Mouse (Mus musculus) forebrain, embryonic 16.5 days (tissue): ENCODE measurements around the gene Rrp36. TPM values are rescaled to one million over a fixed set of nuclear protein-coding genes. Genes with fewer than 3 reads are reported as not detected.

Source experiments
- polyA plus RNA-seq: library from polyadenylated mRNA; unstranded; fragments of >200 nt; fragmentation: Nextera tagmentation; extraction: Ambion mirVana; gene quantifications from 2 replicates; pipeline ENCODE4 v1.2.1, GENCODE M21; 2015

The Rrp36 gene
- polyA plus RNA-seq, 1 experiment from 2014 or later, result 51.1 TPM

Other genes with a start within 250 kb of the Rrp36 start
- 2.1 and 2.2 TPM in 2 replicates for gene Crip3, start 245.4 kb downstream of the Rrp36 start, polyA plus RNA-seq
- gene Slc22a7, start 235.9 kb downstream of the Rrp36 start, polyA plus RNA-seq, result not detected in 2 replicates
- 5.1 and 5.6 TPM in 2 replicates for gene Ttbk1, start 186.7 kb downstream of the Rrp36 start, polyA plus RNA-seq
- gene Dnph1, start 177.6 kb downstream of the Rrp36 start, polyA plus RNA-seq, result 26.0 and 26.6 TPM in 2 replicates
- 17.3 and 19.8 TPM in 2 replicates for gene Cul9, start 128.0 kb downstream of the Rrp36 start, polyA plus RNA-seq
- 3.4 and 3.6 TPM in 2 replicates for gene Srf, start 118.2 kb downstream of the Rrp36 start, polyA plus RNA-seq
- gene Ptk7, start 44.8 kb downstream of the Rrp36 start, polyA plus RNA-seq, result 33.9 and 36.5 TPM in 2 replicates
- gene Klc4, start 28.3 kb downstream of the Rrp36 start, polyA plus RNA-seq, result 42.8 and 43.9 TPM in 2 replicates
- gene Mrpl2, start 28.1 kb downstream of the Rrp36 start, polyA plus RNA-seq, result 66.1 and 74.9 TPM in 2 replicates
- 38.8 and 42.8 TPM in 2 replicates for gene Cul7, start 24.0 kb downstream of the Rrp36 start, polyA plus RNA-seq
- 208 and 240 TPM in 2 replicates for gene Mea1, start 4.4 kb upstream of the Rrp36 start, polyA plus RNA-seq
- gene Klhdc3, start 6.6 kb upstream of the Rrp36 start, polyA plus RNA-seq, result 191 and 194 TPM in 2 replicates
- gene Ppp2r5d, start 30.8 kb upstream of the Rrp36 start, polyA plus RNA-seq, result 87.5 and 96.6 TPM in 2 replicates
- gene Pex6, start 37.1 kb upstream of the Rrp36 start, polyA plus RNA-seq, result 22.7 and 24.6 TPM in 2 replicates
- 0.93 and 1.1 TPM in 2 replicates for gene Gnmt, start 54.8 kb upstream of the Rrp36 start, polyA plus RNA-seq
- gene Cnpy3, start 77.9 kb upstream of the Rrp36 start, polyA plus RNA-seq, result 61.9 and 64.5 TPM in 2 replicates
- 0.39 TPM in 1 of 2 replicates, not detected in the other for gene Ptcra, start 89.4 kb upstream of the Rrp36 start, polyA plus RNA-seq
- 52.8 and 56.0 TPM in 2 replicates for gene 2310039H08Rik, start 98.3 kb upstream of the Rrp36 start, polyA plus RNA-seq
- gene Rpl7l1, start 108.3 kb upstream of the Rrp36 start, polyA plus RNA-seq, result 107 and 115 TPM in 2 replicates
- 8.8 and 10.0 TPM in 2 replicates for gene Bicral, start 184.1 kb upstream of the Rrp36 start, polyA plus RNA-seq
- gene Tbcc, start 216.3 kb upstream of the Rrp36 start, polyA plus RNA-seq, result 52.6 and 55.6 TPM in 2 replicates
- not detected in 2 replicates for gene Prph2, start 236.1 kb upstream of the Rrp36 start, polyA plus RNA-seq